Mouse (Mus musculus): ENCODE results near the gene Myh9. TPM values are rescaled to one million over a fixed set of nuclear protein-coding genes. Genes with fewer than 3 reads are reported as not detected.

The Myh9 gene
- total and polyA plus RNA-seq, 2 experiments from 2014 or later, result 17.5 to 63.6 TPM

DNA sequence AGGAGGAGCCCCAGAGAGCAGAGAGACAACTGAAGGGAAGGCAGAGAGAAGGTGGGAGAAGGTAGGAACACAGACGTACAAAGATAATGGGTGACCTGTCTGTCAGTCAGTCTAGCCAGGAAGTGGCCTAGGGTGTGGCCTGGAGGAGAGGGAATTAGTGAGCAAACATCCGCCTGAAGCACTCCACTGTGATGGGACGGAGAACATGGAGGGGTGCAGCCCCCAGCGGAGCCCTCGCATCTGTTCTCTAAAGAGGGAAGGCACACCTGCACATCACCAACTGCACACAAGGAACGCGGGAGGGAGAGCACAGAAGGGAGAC lies 34.8 kb downstream of the Myh9 start:
- Histone ChIP-seq H3K4me1 (ENCODE audit: control insufficient read depth, insufficient read depth) (peaks cover 67% of the 10 kb centered on the region), H3K27ac (ENCODE audit: low read depth) (peak overlapping the region; percentile 69), H3K36me3 (replicated peaks; ENCODE audit: control insufficient read depth, insufficient read depth, low read length) (peaks cover 59% of the 10 kb centered on the region), H3K9ac (replicated peaks; ENCODE audit: low read depth, low read length) (no peak overlapping the region), H3K9me3 (replicated peaks; ENCODE audit: control insufficient read depth, low read length) (no peaks in the 10 kb centered on the region), H3K4me2 (ENCODE audit: low read depth, low read length) (no peak overlapping the region), H3K4me3 (ENCODE audit: low read depth, low read length) (no peak overlapping the region), H3K27me3 (ENCODE audit: control insufficient read depth, insufficient read depth, low read length) (no peaks in the 10 kb centered on the region)
- ATAC-seq (ENCODE audit: insufficient read depth, low read depth), result no peak
- DNase-seq (ENCODE audit: low spot score), result no peak
- no peak for TF ChIP-seq EP300 (IDR thresholded peaks at IDR 0.05; ENCODE audit: low read depth)
- no peak for TF ChIP-seq CTCF (IDR thresholded peaks at IDR 0.05; ENCODE audit: low read depth)
- WGBS, result 58% methylated on average over 7 of the region's 7 CpGs

DNA sequence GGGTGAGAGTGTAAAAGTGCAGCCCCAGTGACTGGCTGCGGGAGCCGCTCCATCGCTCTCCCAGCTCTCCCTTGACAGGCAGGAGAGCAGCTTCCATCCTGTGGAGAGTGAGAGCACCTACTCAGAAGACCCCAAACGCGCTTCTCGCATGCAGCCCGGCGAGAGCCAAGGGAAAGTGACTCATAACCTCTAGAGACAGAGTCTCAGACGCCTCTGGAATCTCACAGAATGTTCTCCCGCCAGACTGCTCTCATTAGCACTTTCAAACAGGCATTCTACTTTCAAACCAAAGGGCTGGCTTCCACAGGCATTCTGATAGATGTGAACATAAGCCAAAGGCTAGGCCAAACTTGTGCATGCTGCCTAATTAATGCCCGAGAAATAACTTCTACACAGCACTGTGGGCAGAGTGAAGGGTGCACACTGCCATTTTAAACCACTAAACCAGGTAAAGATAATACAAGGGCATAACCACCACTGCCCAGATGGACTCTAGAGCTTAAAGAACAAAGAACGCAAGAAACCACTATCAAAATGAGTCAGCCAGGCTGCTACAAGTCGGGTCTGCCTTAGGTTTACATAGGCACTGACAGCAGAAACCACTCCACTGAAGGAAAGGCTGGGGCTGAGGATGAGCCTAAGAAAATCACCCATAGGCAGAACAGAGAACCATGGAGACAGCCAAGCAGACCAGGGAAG lies 35.3 kb downstream of the Myh9 start:
- TF ChIP-seq EP300 (IDR thresholded peaks at IDR 0.05; ENCODE audit: low read depth) (no peak), CTCF (IDR thresholded peaks at IDR 0.05; ENCODE audit: low read depth) (no peak)
- no peak overlapping the region for H3K4me2 ChIP-seq (ENCODE audit: low read depth, low read length)
- no peak for DNase-seq (ENCODE audit: low spot score)
- H3K9me3 ChIP-seq (replicated peaks; ENCODE audit: control insufficient read depth, low read length), result no peaks in the 10 kb centered on the region
- H3K4me3 ChIP-seq (ENCODE audit: low read depth, low read length), result no peak overlapping the region
- peaks cover 61% of the 10 kb centered on the region for H3K36me3 ChIP-seq (replicated peaks; ENCODE audit: control insufficient read depth, insufficient read depth, low read length)
- peaks cover 71% of the 10 kb centered on the region for H3K4me1 ChIP-seq (ENCODE audit: control insufficient read depth, insufficient read depth)
- H3K9ac ChIP-seq (replicated peaks; ENCODE audit: low read depth, low read length), result no peak overlapping the region
- H3K27ac ChIP-seq (ENCODE audit: low read depth), result peak overlapping the region; percentile 69
- WGBS, result 33% methylated on average over 13 of the region's 13 CpGs
- no peaks in the 10 kb centered on the region for H3K27me3 ChIP-seq (ENCODE audit: control insufficient read depth, insufficient read depth, low read length)
- no peak for ATAC-seq (ENCODE audit: insufficient read depth, low read depth)

GRCm38 (mm10) chr15:77805657-77806056 lies 36.3 kb downstream of the Myh9 start:
- Histone ChIP-seq H3K4me1 (ENCODE audit: control insufficient read depth, insufficient read depth) (peaks cover 71% of the 10 kb centered on the region), H3K9me3 (replicated peaks; ENCODE audit: control insufficient read depth, low read length) (no peaks in the 10 kb centered on the region), H3K27me3 (ENCODE audit: control insufficient read depth, insufficient read depth, low read length) (no peaks in the 10 kb centered on the region), H3K9ac (replicated peaks; ENCODE audit: low read depth, low read length) (no peak overlapping the region), H3K27ac (ENCODE audit: low read depth) (peak overlapping the region; percentile 69), H3K4me3 (ENCODE audit: low read depth, low read length) (no peak overlapping the region), H3K36me3 (replicated peaks; ENCODE audit: control insufficient read depth, insufficient read depth, low read length) (peaks cover 56% of the 10 kb centered on the region), H3K4me2 (ENCODE audit: low read depth, low read length) (no peak overlapping the region)
- no peak for DNase-seq (ENCODE audit: low spot score)
- no peak for ATAC-seq (ENCODE audit: insufficient read depth, low read depth)
- TF ChIP-seq EP300 (IDR thresholded peaks at IDR 0.05; ENCODE audit: low read depth), result no peak
- TF ChIP-seq CTCF (IDR thresholded peaks at IDR 0.05; ENCODE audit: low read depth), result no peak
- 73% methylated on average over 4 of the region's 4 CpGs for whole genome bisulfite sequencing

- H3K4me3 ChIP-seq (ENCODE audit: low read depth, low read length), result no peak overlapping the region
- H3K4me1 ChIP-seq (ENCODE audit: control insufficient read depth, insufficient read depth), result peaks cover 73% of the 10 kb centered on the region
- DNase-seq (ENCODE audit: low spot score) (no peak), ATAC-seq (ENCODE audit: insufficient read depth, low read depth) (no peak)
- TF ChIP-seq CTCF (IDR thresholded peaks at IDR 0.05; ENCODE audit: low read depth) (no peak), EP300 (IDR thresholded peaks at IDR 0.05; ENCODE audit: low read depth) (no peak)
- H3K27me3 ChIP-seq (ENCODE audit: control insufficient read depth, insufficient read depth, low read length), result no peaks in the 10 kb centered on the region
- H3K9ac ChIP-seq (replicated peaks; ENCODE audit: low read depth, low read length), result no peak overlapping the region; the same call in 1 of the 2 replicates
- H3K27ac ChIP-seq (ENCODE audit: low read depth), result peak overlapping the region; percentile 77
- WGBS, result 67% methylated on average over 9 of the region's 9 CpGs
- H3K36me3 ChIP-seq (replicated peaks; ENCODE audit: control insufficient read depth, insufficient read depth, low read length), result peaks cover 56% of the 10 kb centered on the region
- H3K9me3 ChIP-seq (replicated peaks; ENCODE audit: control insufficient read depth, low read length), result no peaks in the 10 kb centered on the region
- H3K4me2 ChIP-seq (ENCODE audit: low read depth, low read length), result no peak overlapping the region
Observed at GRCm38 (mm10) chr15:77804949-77805348, 37.0 kb downstream of the Myh9 start.

DNA sequence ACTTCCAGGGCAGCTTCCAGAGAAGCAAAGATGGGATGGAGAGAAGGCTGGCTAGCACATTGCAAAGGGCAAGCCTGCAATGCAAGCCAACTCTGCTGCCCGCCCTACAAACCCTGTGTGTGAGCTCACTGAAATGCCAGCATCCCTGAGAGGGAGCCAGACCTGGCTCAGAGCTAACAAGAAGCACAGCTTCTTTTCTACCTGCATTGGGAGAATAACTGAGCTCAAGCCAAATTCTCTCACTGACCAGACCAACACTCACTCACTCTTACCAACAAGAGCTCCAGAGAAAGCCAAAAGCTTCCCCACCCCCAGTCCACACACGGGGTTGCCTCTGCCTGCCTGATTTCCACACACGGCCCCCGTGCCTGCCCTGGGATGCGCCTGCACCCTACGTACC lies 37.5 kb downstream of the Myh9 start:
- Histone ChIP-seq H3K27ac (ENCODE audit: low read depth) (peak overlapping the region; percentile 77), H3K4me1 (ENCODE audit: control insufficient read depth, insufficient read depth) (peaks cover 78% of the 10 kb centered on the region), H3K4me2 (ENCODE audit: low read depth, low read length) (no peak overlapping the region), H3K27me3 (ENCODE audit: control insufficient read depth, insufficient read depth, low read length) (no peaks in the 10 kb centered on the region), H3K4me3 (ENCODE audit: low read depth, low read length) (no peak overlapping the region), H3K9ac (replicated peaks; ENCODE audit: low read depth, low read length) (no peak overlapping the region), H3K9me3 (replicated peaks; ENCODE audit: control insufficient read depth, low read length) (no peaks in the 10 kb centered on the region), H3K36me3 (replicated peaks; ENCODE audit: control insufficient read depth, insufficient read depth, low read length) (peaks cover 53% of the 10 kb centered on the region)
- WGBS, result 62% methylated on average over 6 of the region's 6 CpGs
- no peak for TF ChIP-seq CTCF (IDR thresholded peaks at IDR 0.05; ENCODE audit: low read depth)
- no peak for TF ChIP-seq EP300 (IDR thresholded peaks at IDR 0.05; ENCODE audit: low read depth)
- ATAC-seq (ENCODE audit: insufficient read depth, low read depth) (no peak), DNase-seq (ENCODE audit: low spot score) (no peak)

- Histone ChIP-seq H3K9me3 (replicated peaks; ENCODE audit: control insufficient read depth, low read length) (no peaks in the 10 kb centered on the region), H3K4me2 (ENCODE audit: low read depth, low read length) (no peak overlapping the region), H3K36me3 (replicated peaks; ENCODE audit: control insufficient read depth, insufficient read depth, low read length) (peaks cover 52% of the 10 kb centered on the region), H3K27me3 (ENCODE audit: control insufficient read depth, insufficient read depth, low read length) (no peaks in the 10 kb centered on the region), H3K4me1 (ENCODE audit: control insufficient read depth, insufficient read depth) (peaks cover 80% of the 10 kb centered on the region), H3K27ac (ENCODE audit: low read depth) (peak overlapping the region; percentile 77), H3K9ac (replicated peaks; ENCODE audit: low read depth, low read length) (no peak overlapping the region), H3K4me3 (ENCODE audit: low read depth, low read length) (no peak overlapping the region)
- peak; percentile 61 for ATAC-seq (ENCODE audit: insufficient read depth, low read depth)
- DNase-seq (ENCODE audit: low spot score), result no peak
- TF ChIP-seq EP300 (IDR thresholded peaks at IDR 0.05; ENCODE audit: low read depth) (no peak), CTCF (IDR thresholded peaks at IDR 0.05; ENCODE audit: low read depth) (no peak)
- WGBS, result 25% methylated on average over 3 of the region's 3 CpGs
Observed at GRCm38 (mm10) chr15:77803747-77804146, 38.2 kb downstream of the Myh9 start.

Data from heart, postnatal 0 days (tissue).